Comparison of ENCODE assay signal across 8 mouse cellular contexts in the genomic region with DNA sequence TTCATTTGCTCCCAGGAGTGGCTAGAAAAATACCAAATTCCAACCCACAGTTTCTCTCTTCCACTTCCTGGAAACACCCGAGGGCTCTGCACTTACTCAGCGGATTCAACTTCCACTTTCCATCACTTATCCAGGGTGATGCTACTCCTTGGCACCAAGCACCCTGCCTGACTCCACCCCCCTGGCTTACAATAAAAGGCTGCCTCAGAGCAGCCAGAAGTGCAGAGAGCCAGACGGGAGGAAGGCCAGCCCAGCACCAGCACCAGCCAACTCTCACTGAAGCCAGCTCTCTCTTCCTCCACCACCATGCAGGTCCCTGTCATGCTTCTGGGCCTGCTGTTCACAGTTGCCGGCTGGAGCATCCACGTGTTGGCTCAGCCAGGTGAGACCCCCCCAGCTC. TPM values are rescaled to one million over a fixed set of nuclear protein-coding genes. Genes with fewer than 3 reads are reported as not detected.
DNase-seq lines count a peak whose midpoint lies in the region; ATAC-seq and TF ChIP-seq lines count a peak whose summit lies in the region.

A gene (plus strand): TSS at position 216 of the 400 bp plus-strand sequence.

- no peak within 1 kb of the TSS for H3K4me3 ChIP-seq in limb, embryonic 13.5 days
- no peak within 1 kb of the TSS for H3K4me3 ChIP-seq in limb, embryonic 10.5 days
- no peak within 1 kb of the TSS for H3K4me3 ChIP-seq in limb, embryonic 15.5 days
- no peak within 1 kb of the TSS for H3K4me3 ChIP-seq in thymus, adult 2 months (ENCODE audit: control insufficient read depth, insufficient read depth, low read length)

- peak; percentile 48; the same call in 1 of the 2 replicates for ATAC-seq in limb, embryonic 13.5 days (ENCODE audit: low FRiP score, low read depth)
- ATAC-seq in limb, embryonic 15.5 days (ENCODE audit: insufficient number of reproducible peaks, low FRiP score, low TSS enrichment, low read depth): peak; percentile 42

- no peak for TF ChIP-seq POLR2A in brain, embryonic 14.5 days (IDR thresholded peaks at IDR 0.05; ENCODE audit: borderline replicate concordance, extremely low read depth, insufficient read depth, insufficient read length, poor library complexity, severe bottlenecking)
- TF ChIP-seq POLR2A in thymus, adult 2 months (IDR thresholded peaks at IDR 0.05; ENCODE audit: control insufficient read depth, extremely low read depth, insufficient read depth, low read length, poor library complexity): no peak

- H3K27ac ChIP-seq in limb, embryonic 13.5 days: no peak within 1 kb of the TSS; the same call in 1 of the 2 replicates
- H3K27ac ChIP-seq in limb, embryonic 10.5 days: no peak within 1 kb of the TSS
- H3K27ac ChIP-seq in limb, embryonic 15.5 days: peak within 1 kb of the TSS; percentile 77
- H3K27ac ChIP-seq in thymus, adult 2 months (ENCODE audit: control insufficient read depth, insufficient read depth, low read length): no peak within 1 kb of the TSS

- WGBS in limb, embryonic 13.5 days: 44% methylated on average over 5 of the region's 5 CpGs
- WGBS in limb, embryonic 10.5 days: 49% methylated on average over 5 of the region's 5 CpGs
- WGBS in limb, embryonic 15.5 days: 23% methylated on average over 5 of the region's 5 CpGs
- 28% methylated on average over 5 of the region's 5 CpGs for WGBS in thymus, adult 2 months

- no peak within 1 kb of the TSS for H3K9ac ChIP-seq in limb, embryonic 13.5 days
- H3K9ac ChIP-seq in limb, embryonic 15.5 days: no peak within 1 kb of the TSS

- H3K27me3 ChIP-seq in limb, embryonic 13.5 days: peaks cover 17% of the 10 kb centered on the region; the same call in 1 of the 2 replicates
- H3K27me3 ChIP-seq in limb, embryonic 10.5 days (ENCODE audit: low read depth, poor library complexity, severe bottlenecking): no peaks in the 10 kb centered on the region
- H3K27me3 ChIP-seq in limb, embryonic 15.5 days: no peaks in the 10 kb centered on the region
- H3K27me3 ChIP-seq in thymus, adult 2 months (ENCODE audit: control insufficient read depth, insufficient read depth, low read length): no peaks in the 10 kb centered on the region

- no peak for TF ChIP-seq CTCF in brain, embryonic 14.5 days (IDR thresholded peaks at IDR 0.05; ENCODE audit: borderline replicate concordance, extremely low read depth, insufficient read depth, insufficient read length)
- TF ChIP-seq CTCF in thymus, adult 2 months (IDR thresholded peaks at IDR 0.05; ENCODE audit: borderline replicate concordance, control insufficient read depth, extremely low read depth, insufficient read depth, low read length, poor library complexity): no peak

- peaks cover 33% of the 10 kb centered on the region for H3K4me1 ChIP-seq in limb, embryonic 13.5 days
- 0 out of 2 replicates have a peak, but pooled peaks cover 3% of the 10 kb centered on the region for H3K4me1 ChIP-seq in limb, embryonic 10.5 days
- peaks cover 37% of the 10 kb centered on the region for H3K4me1 ChIP-seq in limb, embryonic 15.5 days
- H3K4me1 ChIP-seq in thymus, adult 2 months (replicated peaks; ENCODE audit: control insufficient read depth, insufficient read depth, low read length): no peaks in the 10 kb centered on the region

- DNase-seq in limb, embryonic 10.5 days (ENCODE audit: low spot score): no peak
- peak; percentile 83 for DNase-seq in brain, embryonic 14.5 days (ENCODE audit: low read depth)
- peak; percentile 70 for DNase-seq in gastrocnemius, postnatal 10 days
- DNase-seq in kidney, adult 8-10 months: peak; percentile 35 to 59
- peak; percentile 27 to 48 for DNase-seq in right cerebral cortex, adult 2 months (ENCODE audit: low spot score in 2 of 2)
- DNase-seq in thymus, adult 2 months: no peak

- H3K36me3 ChIP-seq in limb, embryonic 13.5 days: no peaks in the 10 kb centered on the region
- H3K36me3 ChIP-seq in limb, embryonic 10.5 days: no peaks in the 10 kb centered on the region
- H3K36me3 ChIP-seq in limb, embryonic 15.5 days: no peaks in the 10 kb centered on the region
- no peaks in the 10 kb centered on the region for H3K36me3 ChIP-seq in thymus, adult 2 months (ENCODE audit: control insufficient read depth, insufficient read depth, low read length)

- H3K4me2 ChIP-seq in limb, embryonic 13.5 days (replicated peaks): no peak within 1 kb of the TSS; the same call in 1 of the 2 replicates
- H3K4me2 ChIP-seq in limb, embryonic 15.5 days: no peak within 1 kb of the TSS

- no peaks in the 10 kb centered on the region for H3K9me3 ChIP-seq in limb, embryonic 13.5 days
- H3K9me3 ChIP-seq in limb, embryonic 10.5 days (replicated peaks): no peaks in the 10 kb centered on the region
- H3K9me3 ChIP-seq in limb, embryonic 15.5 days: no peaks in the 10 kb centered on the region

RNA-seq across cellular contexts. Expression of the gene that starts here (rescaled TPM):
- polyA plus RNA-seq in limb, embryonic 13.5 days (2015; fragmentation: Nextera tagmentation; extraction: Ambion mirVana): 4.7 and 5.2 TPM in 2 replicates
- polyA plus RNA-seq in limb, embryonic 10.5 days (2016; fragmentation: Nextera tagmentation; extraction: Ambion mirVana): 0.19 TPM in 1 of 2 replicates, not detected in the other
- 0.72 and 0.74 TPM in 2 replicates for polyA plus RNA-seq in brain, embryonic 14.5 days (2012; rRNA removed)
- 1 to 10 TPM in 1 of 2 experiments, under 1 TPM in 1; 0.92 to 2.0 TPM for total RNA-seq in gastrocnemius, postnatal 10 days (2021)
- polyA plus RNA-seq in limb, embryonic 15.5 days (2015; fragmentation: Nextera tagmentation; extraction: Ambion mirVana): 6.5 and 8.0 TPM in 2 replicates
- polyA plus RNA-seq in thymus, adult 2 months (2012; rRNA removed): 3.7 and 4.3 TPM in 2 replicates

Comparison
In these comparisons a context has a peak if more than half of its experiments do, and no peak if none do; other contexts are left out.
1. Peak in DNase-seq in brain, embryonic 14.5 days; RNA of the gene not detected or under 1 TPM.
2. DNase-seq: peak in gastrocnemius, postnatal 10 days (single experiment), kidney, adult 8-10 months (2 of 2) and right cerebral cortex, adult 2 months (2 of 2); none in limb, embryonic 10.5 days (single experiment) and thymus, adult 2 months (single experiment).